Mouse (Mus musculus): Measurements from ENCODE around the gene Slirp.

DNA sequence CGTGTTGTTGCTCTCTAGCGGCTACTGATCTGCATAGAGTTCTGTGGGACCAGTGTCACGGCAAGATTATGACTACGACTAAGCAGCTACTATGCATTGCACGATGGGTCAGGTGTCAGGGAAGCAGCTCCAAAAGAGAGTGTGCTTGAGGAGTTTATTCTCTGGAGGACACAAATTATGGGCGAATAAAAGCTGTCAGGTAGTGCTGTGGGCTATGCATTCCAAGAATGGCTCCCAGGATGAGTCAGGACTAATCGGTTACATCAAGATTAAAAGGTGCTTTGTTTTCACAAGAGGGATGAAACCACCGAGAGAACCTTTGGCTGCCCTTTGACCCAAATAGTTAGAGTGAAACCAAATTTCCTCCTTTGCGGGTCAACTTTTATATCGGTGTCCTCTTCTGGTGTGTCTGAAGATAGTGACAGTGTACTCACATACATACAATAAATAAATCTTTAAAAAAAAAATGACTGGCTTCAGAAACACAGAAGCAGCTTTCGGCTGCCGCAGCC is 23.7 kb upstream of the Slirp start:
- no peak for TF ChIP-seq CTCF (conservative IDR thresholded peaks at IDR 0.05; ENCODE audit: low read length)
- TF ChIP-seq NANOG (IDR thresholded peaks at IDR 0.05; ENCODE audit: borderline replicate concordance, low read length), result no peak
- TF ChIP-seq POU5F1 (IDR thresholded peaks at IDR 0.05; ENCODE audit: borderline replicate concordance, low read length), result no peak

All from E14TG2a.4 (cell line).